Mouse (Mus musculus): ENCODE results near the gene Asic2. TPM values are rescaled to one million over a fixed set of nuclear protein-coding genes. Genes with fewer than 3 reads are reported as not detected.
A peak's percentile ranks its signal among the peaks of the same experiment; 100 is the strongest.
"Not testable (repeated sequence)": the region's sequence is repeated elsewhere in the genome, so short reads cannot be mapped to it uniquely, and the experiment has no call there.

The Asic2 gene
- polyA plus RNA-seq, 1 experiment from 2014 or later, result not detected

DNA sequence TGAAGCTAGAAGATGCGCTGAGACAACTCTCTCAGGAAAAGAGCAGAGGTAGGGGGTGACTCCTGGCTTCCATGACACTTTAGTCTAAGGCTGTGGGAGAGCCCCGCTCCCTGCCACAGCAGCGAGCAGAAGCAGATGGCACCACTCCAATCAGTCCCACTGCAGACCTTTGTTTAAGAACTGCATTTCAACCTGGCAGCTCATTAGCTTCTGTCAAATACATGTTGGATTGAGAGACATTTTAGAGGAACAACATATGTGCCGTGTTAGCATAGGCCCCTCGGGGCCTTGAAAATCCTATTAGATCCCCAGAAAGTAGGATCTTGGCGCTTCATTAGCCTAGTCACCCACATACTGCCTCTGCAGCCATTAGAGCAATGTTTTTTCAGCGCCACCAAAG, 697.7 kb downstream of the Asic2 start:
- no peak overlapping the region for H3K4me3 ChIP-seq (ENCODE audit: low read depth, low read length)
- H3K9me3 ChIP-seq (ENCODE audit: low read length), result no peaks in the 10 kb centered on the region
- no peaks in the 10 kb centered on the region for H3K4me1 ChIP-seq (ENCODE audit: insufficient read depth)
- no peaks in the 10 kb centered on the region for H3K27me3 ChIP-seq (ENCODE audit: insufficient read depth, low read length)
- no peaks in the 10 kb centered on the region for H3K36me3 ChIP-seq (replicated peaks; ENCODE audit: insufficient read depth, low read length)
- H3K9ac ChIP-seq (replicated peaks), result no peak overlapping the region
- H3K4me2 ChIP-seq (ENCODE audit: low read depth, low read length), result no peak overlapping the region
- no peak overlapping the region for H3K27ac ChIP-seq (ENCODE audit: low read depth)
- 72% methylated on average over 7 of the region's 7 CpGs for WGBS (ENCODE audit: insufficient replicate concordance)
- ATAC-seq, result no peak
- TF ChIP-seq EP300 (IDR thresholded peaks at IDR 0.05; ENCODE audit: low read depth) (no peak), CTCF (IDR thresholded peaks at IDR 0.05; ENCODE audit: low read depth) (no peak)
- DNase-seq, result no peak

DNA sequence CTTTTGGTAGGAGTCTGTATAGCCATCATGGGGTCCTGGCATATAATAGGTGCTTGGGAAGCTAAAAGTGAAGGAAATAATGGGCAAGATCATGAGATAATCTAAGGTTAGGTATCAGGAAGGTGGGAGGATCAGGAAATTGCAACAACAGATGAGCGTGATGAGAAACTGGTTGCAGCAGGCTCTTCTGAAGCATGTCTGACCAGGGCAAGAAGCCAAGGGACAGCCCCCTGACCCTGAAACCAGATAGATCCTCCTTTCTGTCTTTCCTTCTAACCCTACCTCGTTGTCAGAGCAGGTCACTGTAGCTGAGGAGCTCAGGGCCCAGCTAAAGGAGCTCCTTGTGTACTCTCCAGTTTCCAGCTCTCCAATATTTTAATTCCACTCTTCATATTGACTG, 704.5 kb downstream of the Asic2 start:
- WGBS (ENCODE audit: insufficient replicate concordance), result 48% methylated on average over 2 of the region's 2 CpGs
- no peak overlapping the region for H3K27ac ChIP-seq (ENCODE audit: low read depth)

GRCm38 (mm10) chr11:81263193-81263592, 705.1 kb downstream of the Asic2 start:
- Histone ChIP-seq H3K4me3 (ENCODE audit: low read depth, low read length) (no peak overlapping the region), H3K36me3 (replicated peaks; ENCODE audit: insufficient read depth, low read length) (no peaks in the 10 kb centered on the region), H3K27me3 (ENCODE audit: insufficient read depth, low read length) (no peaks in the 10 kb centered on the region), H3K4me2 (ENCODE audit: low read depth, low read length) (no peak overlapping the region), H3K4me1 (ENCODE audit: insufficient read depth) (no peaks in the 10 kb centered on the region), H3K9ac (replicated peaks) (no peak overlapping the region), H3K9me3 (ENCODE audit: low read length) (no peaks in the 10 kb centered on the region), H3K27ac (ENCODE audit: low read depth) (no peak overlapping the region)
- DNase-seq, result no peak
- WGBS (ENCODE audit: insufficient replicate concordance), result 82% methylated on average over 1 of the region's 1 CpGs
- TF ChIP-seq CTCF (IDR thresholded peaks at IDR 0.05; ENCODE audit: low read depth) (no peak), EP300 (IDR thresholded peaks at IDR 0.05; ENCODE audit: low read depth) (no peak)
- no peak for ATAC-seq

More for the DNA sequence above, 704.5 kb downstream of the Asic2 start:
- ATAC-seq (no peak), DNase-seq (no peak)
- Histone ChIP-seq H3K4me2 (ENCODE audit: low read depth, low read length) (no peak overlapping the region), H3K36me3 (replicated peaks; ENCODE audit: insufficient read depth, low read length) (no peaks in the 10 kb centered on the region), H3K4me1 (ENCODE audit: insufficient read depth) (no peaks in the 10 kb centered on the region), H3K9ac (replicated peaks) (no peak overlapping the region), H3K4me3 (ENCODE audit: low read depth, low read length) (no peak overlapping the region), H3K9me3 (ENCODE audit: low read length) (no peaks in the 10 kb centered on the region), H3K27me3 (ENCODE audit: insufficient read depth, low read length) (no peaks in the 10 kb centered on the region)
- TF ChIP-seq EP300 (IDR thresholded peaks at IDR 0.05; ENCODE audit: low read depth) (no peak), CTCF (IDR thresholded peaks at IDR 0.05; ENCODE audit: low read depth) (no peak)

DNA sequence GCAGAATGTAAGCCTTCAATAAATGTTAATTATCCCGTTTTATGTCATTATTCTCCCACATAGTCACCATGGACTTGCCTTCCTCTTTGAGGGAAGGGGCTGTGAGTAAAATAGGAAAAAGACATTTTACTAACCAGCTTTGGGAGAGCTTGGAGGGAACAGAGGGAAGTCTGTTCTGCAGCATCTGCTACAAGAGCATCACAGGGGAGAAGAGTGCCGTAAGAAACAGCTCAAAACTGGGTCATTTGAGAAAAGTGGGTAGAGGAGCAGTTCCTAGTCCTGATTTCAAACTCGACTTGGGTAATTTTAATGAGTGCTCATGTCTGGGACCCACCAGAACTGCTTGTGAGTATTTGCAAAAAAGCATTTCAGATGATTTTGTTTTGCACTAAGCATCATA, 707.0 kb downstream of the Asic2 start:
- no peak for ATAC-seq
- H3K4me2 ChIP-seq (ENCODE audit: low read depth, low read length), result no peak overlapping the region
- H3K27ac ChIP-seq (ENCODE audit: low read depth), result no peak overlapping the region
- H3K4me1 ChIP-seq (ENCODE audit: insufficient read depth), result no peaks in the 10 kb centered on the region
- H3K4me3 ChIP-seq (ENCODE audit: low read depth, low read length), result no peak overlapping the region
- DNase-seq, result no peak
- H3K36me3 ChIP-seq (replicated peaks; ENCODE audit: insufficient read depth, low read length), result no peaks in the 10 kb centered on the region
- H3K9me3 ChIP-seq (ENCODE audit: low read length), result no peaks in the 10 kb centered on the region
- H3K27me3 ChIP-seq (ENCODE audit: insufficient read depth, low read length), result no peaks in the 10 kb centered on the region
- no peak overlapping the region for H3K9ac ChIP-seq (replicated peaks)
- TF ChIP-seq EP300 (IDR thresholded peaks at IDR 0.05; ENCODE audit: low read depth) (no peak), CTCF (IDR thresholded peaks at IDR 0.05; ENCODE audit: low read depth) (no peak)
- WGBS (ENCODE audit: insufficient replicate concordance), result 65% methylated on average over 3 of the region's 3 CpGs

DNA sequence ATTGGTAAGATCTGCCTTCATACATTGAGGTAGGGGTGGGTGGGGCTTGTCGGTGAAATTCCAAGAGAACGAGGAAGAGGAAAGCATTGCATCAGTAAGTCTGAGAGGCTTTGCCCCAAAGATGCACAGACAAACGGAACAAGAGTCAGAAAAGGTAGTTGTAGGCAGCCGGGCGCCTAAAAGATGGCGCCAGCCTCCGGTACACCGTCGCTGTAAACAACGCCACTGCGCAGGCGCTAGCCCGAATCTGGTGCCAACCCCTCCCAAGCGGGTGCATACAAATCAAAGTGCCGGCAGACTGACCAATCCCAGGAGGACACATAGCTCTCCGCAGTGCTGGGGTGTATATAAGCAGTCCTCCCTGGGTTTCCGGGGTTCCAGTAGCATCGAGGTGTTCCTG, 727.1 kb downstream of the Asic2 start:
- ATAC-seq; H3K4me3 ChIP-seq (ENCODE audit: low read depth, low read length); H3K27ac ChIP-seq (ENCODE audit: low read depth); H3K9ac ChIP-seq (replicated peaks); H3K36me3 ChIP-seq (replicated peaks; ENCODE audit: insufficient read depth, low read length); H3K27me3 ChIP-seq (ENCODE audit: insufficient read depth, low read length); DNase-seq; H3K4me2 ChIP-seq (ENCODE audit: low read depth, low read length); H3K9me3 ChIP-seq (ENCODE audit: low read length); H3K4me1 ChIP-seq (ENCODE audit: insufficient read depth): not testable (repeated sequence)
- WGBS (ENCODE audit: insufficient replicate concordance), result 86% methylated on average over 18 of the region's 18 CpGs

GRCm38 (mm10) chr11:81239966-81240681, 728.1 kb downstream of the Asic2 start:
- Histone ChIP-seq H3K4me2 (ENCODE audit: low read depth, low read length) (no peak overlapping the region), H3K27ac (ENCODE audit: low read depth) (no peak overlapping the region), H3K27me3 (ENCODE audit: insufficient read depth, low read length) (no peaks in the 10 kb centered on the region), H3K4me3 (ENCODE audit: low read depth, low read length) (no peak overlapping the region), H3K36me3 (replicated peaks; ENCODE audit: insufficient read depth, low read length) (no peaks in the 10 kb centered on the region), H3K9me3 (ENCODE audit: low read length) (no peaks in the 10 kb centered on the region), H3K9ac (replicated peaks) (no peak overlapping the region), H3K4me1 (ENCODE audit: insufficient read depth) (no peaks in the 10 kb centered on the region)
- 50% methylated on average over 13 of the region's 13 CpGs for WGBS (ENCODE audit: insufficient replicate concordance)
- peak; percentile 61 for TF ChIP-seq CTCF (IDR thresholded peaks at IDR 0.05; ENCODE audit: low read depth)
- TF ChIP-seq EP300 (IDR thresholded peaks at IDR 0.05; ENCODE audit: low read depth), result no peak
- DNase-seq (peak; percentile 29), ATAC-seq (no peak)
